Mouse (Mus musculus) bone marrow, adult 2 months (tissue): Measurements from ENCODE around the gene Gm17349.

Experiments
- CTCF ChIP-seq: fragments of 200-500 bp; IDR thresholded peaks from 2 replicates; pipeline ENCODE4 v1.5.1; 2011; ENCODE audit warnings: low read length, control low read depth; ENCODE audit not compliant: control insufficient read depth, insufficient read depth
- POLR2A ChIP-seq: fragments of 200-500 bp; IDR thresholded peaks from 2 replicates; pipeline ENCODE4 v1.6.1; 2011; ENCODE audit warnings: low read depth, mild to moderate bottlenecking, control low read depth, low read length, borderline replicate concordance; ENCODE audit not compliant: control insufficient read depth

DNA sequence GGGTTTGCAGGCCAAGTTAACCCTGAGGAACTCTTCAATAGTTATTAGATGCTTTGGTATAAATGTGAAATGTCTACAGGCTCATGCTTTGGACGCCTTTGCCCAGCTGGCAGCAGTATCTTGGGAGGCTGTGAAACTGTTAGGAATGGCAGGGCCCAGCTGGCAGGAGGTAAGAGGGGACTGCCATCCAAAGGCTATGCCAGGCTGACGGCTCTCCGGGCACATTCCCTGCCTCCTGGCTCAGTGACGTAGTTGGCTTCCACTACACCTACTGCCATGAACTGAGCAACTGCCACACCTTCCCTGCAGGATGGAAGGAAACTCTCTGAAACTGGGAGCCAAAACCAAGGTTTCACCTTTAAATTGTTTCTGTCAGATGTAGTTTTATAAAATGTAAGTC is 34.9 kb upstream of the Gm17349 start:
- TF ChIP-seq POLR2A (no peak), CTCF (no peak)
